Mouse (Mus musculus) skeletal muscle tissue, adult 2 months (tissue): ENCODE measurements around the gene Gmpr2.
A peak's percentile ranks its signal among the peaks of the same experiment; 100 is the strongest.

ENCODE experiments used
- DNase-seq: peaks from one replicate; pipeline ENCODE4 v3.0.0-alpha.2; 2012; ENCODE audit warnings: low read depth, low spot score

Gmpr2 gene

GRCm38 (mm10) chr14:55681160-55682117 lies 9.7 kb downstream of the Gmpr2 start, which contains the start of gene Tinf2:
Tinf2 (minus strand) TSS chr14:55681820.
- DNase-seq = peak; percentile 94

- DNase-seq = no peak
These were observed 10.4 kb downstream of the Gmpr2 start for GRCm38 (mm10) chr14:55682118-55682493.

- no peak for DNase-seq
These were observed 17.7 kb downstream of the Gmpr2 start for GRCm38 (mm10) chr14:55689433-55689832.

GRCm38 (mm10) chr14:55697226-55697625 lies 25.5 kb downstream of the Gmpr2 start:
- no peak for DNase-seq

- DNase-seq = no peak
These were observed 29.4 kb downstream of the Gmpr2 start for GRCm38 (mm10) chr14:55701131-55701530.

- no peak for DNase-seq
These were observed 31.0 kb downstream of the Gmpr2 start for GRCm38 (mm10) chr14:55702761-55703160.

GRCm38 (mm10) chr14:55706051-55706600 lies 34.4 kb downstream of the Gmpr2 start:
- DNase-seq = no peak

GRCm38 (mm10) chr14:55707397-55707796 lies 35.7 kb downstream of the Gmpr2 start:
- no peak for DNase-seq

GRCm38 (mm10) chr14:55709509-55709908 lies 37.8 kb downstream of the Gmpr2 start:
- no peak for DNase-seq

GRCm38 (mm10) chr14:55711786-55712185 lies 40.0 kb downstream of the Gmpr2 start:
- DNase-seq = no peak

GRCm38 (mm10) chr14:55713007-55713728 lies 41.4 kb downstream of the Gmpr2 start:
- DNase-seq = no peak

GRCm38 (mm10) chr14:55713729-55714122 lies 42.0 kb downstream of the Gmpr2 start, which contains the start of gene Tgm1:
Tgm1 (minus strand) TSS chr14:55713926.
- DNase-seq = no peak

GRCm38 (mm10) chr14:55714893-55715292 lies 43.2 kb downstream of the Gmpr2 start:
- DNase-seq = no peak

- no peak for DNase-seq
These were observed 44.5 kb downstream of the Gmpr2 start for GRCm38 (mm10) chr14:55716271-55716670.

GRCm38 (mm10) chr14:55716884-55717283 lies 45.1 kb downstream of the Gmpr2 start:
- no peak for DNase-seq

GRCm38 (mm10) chr14:55719737-55720136 lies 48.0 kb downstream of the Gmpr2 start:
- no peak for DNase-seq

- DNase-seq = no peak
These were observed 48.9 kb downstream of the Gmpr2 start for GRCm38 (mm10) chr14:55720666-55721065.

- no peak for DNase-seq
These were observed 49.3 kb downstream of the Gmpr2 start for GRCm38 (mm10) chr14:55721076-55721475.

GRCm38 (mm10) chr14:55721700-55722437 lies 50.1 kb downstream of the Gmpr2 start, which contains the start of gene Rabggta:
Rabggta (minus strand) TSS chr14:55722263.
- DNase-seq = peak; percentile 80

- DNase-seq = no peak
These were observed 50.8 kb downstream of the Gmpr2 start for GRCm38 (mm10) chr14:55722438-55722945.

GRCm38 (mm10) chr14:55723433-55723832 lies 51.7 kb downstream of the Gmpr2 start:
- no peak for DNase-seq
